ENCODE assay signal across 9 mouse cellular contexts in genomic region chr1:184965682-184966360, GRCm38 (mm10). TPM values are rescaled to one million over a fixed set of nuclear protein-coding genes. Genes with fewer than 3 reads are reported as not detected.
A peak's percentile ranks its signal among the peaks of the same experiment; 100 is the strongest.
DNase-seq lines count a peak whose midpoint lies in the region; ATAC-seq lines count a peak whose summit lies in the region.
"Had no signal": no experiment of that assay in that cellular context is flagged by ENCODE, and none has a peak within 500 bp of the region (broad histone marks: within the 10 kb centered on the region; RNA-seq: fewer than 3 reads in every experiment).

No protein-coding gene starts in this region.

- H3K27me3 ChIP-seq in heart, embryonic 10.5 days (ENCODE audit: insufficient read depth, poor library complexity, severe bottlenecking) = no peaks in the 10 kb centered on the region
- H3K27me3 ChIP-seq in hindbrain, embryonic 13.5 days = no peaks in the 10 kb centered on the region
- no peaks in the 10 kb centered on the region for H3K27me3 ChIP-seq in midbrain, embryonic 14.5 days (ENCODE audit: control insufficient read depth, insufficient read depth, low read length)

- DNase-seq in heart, adult 11 months = peak; percentile 92
- DNase-seq in heart, embryonic 10.5 days (ENCODE audit: low spot score) = no peak
- peak; percentile 22 to 64 for DNase-seq in frontal cortex, adult 2 months (ENCODE audit: extremely low spot score in 1 of 2, low spot score in 1 of 2)
- DNase-seq in left cerebral cortex, adult 18-20 months (ENCODE audit: low spot score in 2 of 2) = peak; percentile 46 to 47
- peak; percentile 62 for DNase-seq in midbrain, embryonic 14.5 days
- peak; percentile 2 to 16 for DNase-seq in thymus, postnatal 36 days

- 0 out of 2 replicates have a peak, but pooled peaks cover 4% of the 10 kb centered on the region for H3K36me3 ChIP-seq in heart, embryonic 10.5 days
- H3K36me3 ChIP-seq in hindbrain, embryonic 13.5 days = peaks cover 12% of the 10 kb centered on the region
- H3K36me3 ChIP-seq in midbrain, embryonic 14.5 days (ENCODE audit: control insufficient read depth, insufficient read depth, low read length) = no peaks in the 10 kb centered on the region
- H3K36me3 ChIP-seq: G1E had no signal

- H3K9me3 ChIP-seq in heart, embryonic 10.5 days = no peaks in the 10 kb centered on the region
- peaks cover 10% of the 10 kb centered on the region for H3K9me3 ChIP-seq in hindbrain, embryonic 13.5 days
- peaks cover 12% of the 10 kb centered on the region for H3K9me3 ChIP-seq in midbrain, embryonic 14.5 days (ENCODE audit: control insufficient read depth, low read length)
- H3K9me3 ChIP-seq: G1E had no signal

- no peak overlapping the region for H3K9ac ChIP-seq in hindbrain, embryonic 13.5 days
- no peak overlapping the region for H3K9ac ChIP-seq in midbrain, embryonic 14.5 days (replicated peaks; ENCODE audit: low read length)

- WGBS in heart, embryonic 10.5 days = 47% methylated on average over 12 of the region's 12 CpGs
- WGBS in hindbrain, embryonic 13.5 days = 65% methylated on average over 12 of the region's 12 CpGs
- 60% methylated on average over 12 of the region's 12 CpGs for WGBS in midbrain, embryonic 14.5 days

- H3K4me2 ChIP-seq in hindbrain, embryonic 13.5 days = no peak overlapping the region
- H3K4me2 ChIP-seq in midbrain, embryonic 14.5 days (ENCODE audit: low read length) = no peak overlapping the region

- no peak overlapping the region for H3K27ac ChIP-seq in heart, embryonic 10.5 days
- H3K27ac ChIP-seq in hindbrain, embryonic 13.5 days = 0 out of 2 replicates have a peak overlapping the region, but pooled peaks have one; percentile 40
- 0 out of 2 replicates have a peak overlapping the region, but pooled peaks have one; percentile 27 for H3K27ac ChIP-seq in midbrain, embryonic 14.5 days (replicated peaks; ENCODE audit: low read depth, low read length)

- H3K4me1 ChIP-seq in heart, embryonic 10.5 days = peaks cover 18% of the 10 kb centered on the region
- H3K4me1 ChIP-seq in hindbrain, embryonic 13.5 days (replicated peaks) = peaks cover 29% of the 10 kb centered on the region
- no peaks in the 10 kb centered on the region for H3K4me1 ChIP-seq in midbrain, embryonic 14.5 days (ENCODE audit: control insufficient read depth, insufficient read depth, low read length)

- peak; percentile 54; the same call in 1 of the 2 replicates for ATAC-seq in cerebellum, adult (ENCODE audit: insufficient number of reproducible peaks, low FRiP score, low TSS enrichment)
- ATAC-seq in hindbrain, embryonic 13.5 days (ENCODE audit: low FRiP score) = no peak
- no peak for ATAC-seq in midbrain, embryonic 14.5 days (ENCODE audit: low FRiP score, low TSS enrichment)

- no peak overlapping the region for H3K4me3 ChIP-seq in heart, embryonic 10.5 days
- no peak overlapping the region for H3K4me3 ChIP-seq in hindbrain, embryonic 13.5 days
- no peak overlapping the region for H3K4me3 ChIP-seq in midbrain, embryonic 14.5 days (replicated peaks; ENCODE audit: low read depth, low read length)

RNA-seq across cellular contexts. Expression of gene Mark1, which starts 33.5 kb away (rescaled TPM):
- 1.8 and 2.4 TPM in 2 replicates for polyA plus RNA-seq in heart, embryonic 10.5 days (2016; fragmentation: Nextera tagmentation; extraction: Ambion mirVana)
- polyA plus RNA-seq in frontal cortex, adult 2 months (2012; rRNA removed) = 48.6 and 51.7 TPM in 2 replicates
- 12.7 and 13.3 TPM in 2 replicates for polyA plus RNA-seq in hindbrain, embryonic 13.5 days (2015; fragmentation: Nextera tagmentation; extraction: Ambion mirVana)
- 10 to 100 TPM; 80.9 to 92.4 TPM for total RNA-seq in left cerebral cortex, adult 18-20 months (2021)
- 14.6 and 20.9 TPM in 2 replicates for polyA plus RNA-seq in midbrain, embryonic 14.5 days (2014; fragmentation: Nextera tagmentation; extraction: Ambion mirVana)
- polyA plus RNA-seq: G1E had no signal
